Mouse (Mus musculus) liver, postnatal 0 days (tissue): ENCODE data around the gene Sqstm1.

Experiments used
- CTCF ChIP-seq: sonication (generic); IDR thresholded peaks from 2 replicates; pipeline ENCODE4 v1.5.1; 2016; ENCODE audit warnings: antibody characterized with exemption, low read depth
- EP300 ChIP-seq: IDR thresholded peaks from 2 replicates; pipeline ENCODE4 v1.6.1; 2016; ENCODE audit warnings: antibody characterized with exemption, low read depth, mild to moderate bottlenecking

- no peak for TF ChIP-seq CTCF
- TF ChIP-seq EP300 = no peak
Observed at GRCm38 (mm10) chr11:50151374-50151773, 59.3 kb downstream of the Sqstm1 start.
